Mouse (Mus musculus): Measurements from ENCODE around the gene Slc38a4.

DNA sequence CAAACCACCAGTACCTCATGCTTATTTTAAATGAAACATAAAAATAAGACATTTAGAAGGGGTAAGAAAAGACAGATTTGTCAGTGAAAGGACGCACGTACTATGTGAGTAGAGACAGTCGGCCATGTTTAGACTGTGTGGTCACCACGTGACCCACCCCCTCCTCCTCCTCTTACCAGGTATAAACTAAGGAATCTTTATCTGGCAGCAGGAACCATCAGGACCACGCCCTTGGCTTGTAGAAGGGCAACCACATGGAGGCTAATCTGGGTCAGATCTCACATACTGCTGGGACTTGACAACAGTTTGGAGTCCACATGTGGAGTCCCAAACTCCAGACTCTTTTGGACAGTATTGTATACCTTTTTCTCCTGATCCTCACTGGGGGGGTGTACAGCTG, 7.5 kb downstream of the Slc38a4 start:
- TF ChIP-seq CTCF (IDR thresholded peaks at IDR 0.05; ENCODE audit: extremely low read depth, insufficient read depth, low read length) (no peak), POLR2A (IDR thresholded peaks at IDR 0.05; ENCODE audit: extremely low read depth, insufficient read depth, low read length) (no peak)

Data from cortical plate, adult 2 months (tissue).